Mouse (Mus musculus) T-helper 1 cell (primary cell): ENCODE measurements at regions not wholly inside any gene's neighbourhood (a gene's known extent, or its start where the extent isn't known, plus 50 kb on each side); places are given as distances from the start of the nearest gene placed in this dataset.

Experiments used
- in situ Hi-C: fragments of 300-600 bp; cut with MboI, MseI; formaldehyde crosslinking; loops from one replicate; pipeline ENCODE4 v1.15.1; 2025; ENCODE audit warnings: high pct_unique_total_duplicates

DNA sequence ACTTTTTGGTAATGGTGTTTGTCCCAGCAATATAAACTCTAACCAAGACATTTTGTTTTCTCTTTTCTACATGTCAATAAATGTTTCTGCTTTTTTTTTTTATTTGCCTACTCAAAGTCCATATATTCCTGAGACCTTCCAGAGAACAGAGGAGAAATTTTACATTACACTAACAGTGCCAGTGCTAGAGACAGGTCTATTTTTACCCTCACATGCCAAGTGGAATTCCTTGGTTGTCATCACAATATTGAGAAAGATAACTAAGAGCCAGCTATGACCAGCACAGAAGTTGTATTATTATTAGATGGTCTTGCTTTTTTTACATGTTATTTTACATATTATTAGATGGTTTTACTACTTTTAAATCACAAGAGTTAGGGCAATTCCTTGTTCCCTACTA is 282.8 kb downstream of the Rfpl4b start:
- in situ Hi-C loops = no loop called here

DNA sequence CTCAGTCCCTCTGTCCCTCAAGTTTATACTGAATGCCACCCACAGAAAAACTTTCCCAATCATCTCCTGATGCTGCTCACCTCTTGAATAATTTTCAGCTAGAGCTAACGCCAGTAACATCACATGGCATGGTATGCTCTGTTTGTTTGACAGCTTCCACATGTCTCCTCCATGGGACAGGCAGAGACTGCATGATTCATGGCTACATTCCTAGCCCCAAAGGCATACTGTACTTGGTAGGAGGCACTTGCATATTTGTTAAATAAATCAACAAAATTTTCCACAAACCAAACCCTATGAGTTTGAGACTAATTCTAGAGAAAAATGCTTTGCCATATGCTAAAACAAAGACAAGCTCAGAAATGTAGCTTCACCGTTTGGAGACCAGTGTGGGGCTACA is 304.9 kb downstream of the Rfpl4b start:
- in situ Hi-C loops = no loop called here
